Mouse (Mus musculus) urinary bladder, postnatal 4 days (tissue): ENCODE measurements around the gene Hyal3.
A peak's percentile ranks its signal among the peaks of the same experiment; 100 is the strongest.
"Not testable (repeated sequence)": the region's sequence is repeated elsewhere in the genome, so short reads cannot be mapped to it uniquely, and the experiment has no call there.

ENCODE experiments used
- DNase-seq, 2 experiments: peaks; one replicate each; pipeline ENCODE4 v3.0.0; 2021 to 2022; ENCODE audit warnings: low spot score in 2 of 2

Gene Hyal3

DNA sequence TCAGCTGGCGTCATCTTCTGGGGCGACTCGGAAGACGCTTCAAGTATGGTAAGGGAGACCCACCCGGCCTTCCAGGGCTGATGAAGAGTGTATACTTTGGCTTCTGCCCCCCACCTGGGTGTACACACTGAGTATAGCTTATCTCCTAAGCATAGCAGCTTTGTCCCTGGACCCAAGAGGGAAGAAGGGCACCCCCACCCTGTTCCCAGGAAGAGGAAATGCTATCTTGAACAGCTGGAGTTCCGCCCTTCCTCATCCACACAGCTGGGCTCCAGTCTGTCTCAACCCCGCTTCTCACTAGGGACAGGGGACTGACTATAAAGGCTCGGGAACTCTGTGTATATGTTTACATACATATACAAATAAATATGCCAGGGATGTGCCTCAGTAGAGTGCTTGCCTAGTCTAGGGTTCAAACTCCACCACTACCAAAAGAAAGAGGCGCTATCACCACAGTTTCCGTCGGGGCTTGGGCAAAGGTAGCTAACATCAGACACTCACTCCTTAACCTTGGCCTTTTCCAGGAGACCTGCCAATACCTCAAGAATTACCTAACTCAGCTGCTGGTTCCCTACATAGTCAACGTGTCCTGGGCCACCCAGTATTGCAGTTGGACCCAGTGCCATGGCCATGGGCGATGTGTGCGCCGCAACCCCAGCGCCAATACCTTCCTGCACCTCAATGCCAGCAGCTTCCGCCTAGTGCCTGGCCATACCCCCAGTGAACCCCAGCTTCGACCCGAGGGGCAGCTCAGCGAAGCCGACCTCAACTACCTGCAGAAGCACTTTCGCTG lies 8.9 kb upstream of the Hyal3 start:
- DNase-seq = no peak

GRCm38 (mm10) chr9:107572327-107572662 lies 8.3 kb upstream of the Hyal3 start:
- no peak for DNase-seq

- not testable (repeated sequence) for DNase-seq
Observed at GRCm38 (mm10) chr9:107573774-107574173, 6.8 kb upstream of the Hyal3 start.

DNA sequence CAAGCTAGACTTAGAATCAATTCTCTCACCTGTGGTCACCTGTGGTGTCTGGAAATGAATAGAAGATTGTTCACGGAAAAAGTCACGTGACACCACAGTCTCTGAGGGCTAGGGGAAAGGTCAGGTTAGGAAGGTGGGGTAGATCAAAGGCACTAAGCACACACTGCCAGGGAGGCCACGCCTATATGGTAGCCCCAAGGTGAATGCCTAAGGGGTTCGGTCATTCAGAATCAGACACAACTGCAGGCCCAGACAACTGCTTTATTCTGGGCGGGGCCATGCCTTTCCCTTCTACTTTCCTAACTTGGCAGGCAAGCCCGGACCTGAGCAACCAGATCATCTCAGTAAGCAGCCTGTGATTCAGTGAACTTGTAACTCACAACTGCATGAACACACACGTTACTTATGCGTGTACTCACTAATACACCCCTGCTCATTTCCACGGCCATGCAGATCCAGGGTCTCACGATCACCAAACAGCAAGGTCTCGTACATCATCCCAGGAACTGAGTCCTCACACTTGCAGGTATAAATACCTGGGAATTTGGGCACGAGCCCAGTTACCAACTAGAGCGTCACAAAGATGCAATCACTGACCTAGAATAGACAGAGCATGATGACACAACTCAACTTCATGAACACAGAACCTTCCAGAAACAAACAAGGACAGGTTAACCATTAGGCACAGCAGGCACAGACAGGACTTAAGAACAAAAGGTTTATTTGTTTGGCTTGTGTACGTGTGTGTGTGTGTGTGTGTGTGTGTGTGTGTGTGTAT lies 4.8 kb upstream of the Hyal3 start:
- peak in 1 of 2 experiments; percentile 58 for DNase-seq

GRCm38 (mm10) chr9:107576357-107577107 lies 4.1 kb upstream of the Hyal3 start, which contains the start of gene Hyal1:
Hyal1 (plus strand) TSS chr9:107576927.
- peak; percentile 83 to 88 for DNase-seq

- no peak for DNase-seq
Observed at GRCm38 (mm10) chr9:107577871-107578270, 2.7 kb upstream of the Hyal3 start.

DNA sequence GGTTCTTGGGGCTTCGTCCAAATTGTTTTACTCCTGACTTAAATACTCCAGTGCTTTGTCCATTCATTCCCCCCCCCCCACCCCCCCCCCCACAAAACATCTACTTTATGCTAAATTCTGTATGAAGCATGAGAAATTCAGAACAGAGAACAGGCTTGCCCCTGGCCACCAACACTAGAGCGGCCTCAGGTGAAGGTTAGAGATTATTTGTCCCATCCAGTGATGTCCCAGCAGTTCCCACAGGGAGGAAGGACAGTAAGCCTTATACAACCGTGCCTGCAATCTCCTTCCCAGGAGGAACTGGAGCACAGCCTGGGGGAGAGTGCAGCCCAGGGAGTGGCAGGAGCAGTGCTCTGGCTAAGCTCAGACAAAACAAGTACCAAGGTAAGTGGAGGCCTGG lies 2.0 kb upstream of the Hyal3 start, which contains the start of gene Naa80:
Naa80 (plus strand) TSS at position 301 of the 400 bp plus-strand sequence.
- no peak for DNase-seq

GRCm38 (mm10) chr9:107579023-107579900 lies 1.4 kb upstream of the Hyal3 start:
- DNase-seq = no peak

DNA sequence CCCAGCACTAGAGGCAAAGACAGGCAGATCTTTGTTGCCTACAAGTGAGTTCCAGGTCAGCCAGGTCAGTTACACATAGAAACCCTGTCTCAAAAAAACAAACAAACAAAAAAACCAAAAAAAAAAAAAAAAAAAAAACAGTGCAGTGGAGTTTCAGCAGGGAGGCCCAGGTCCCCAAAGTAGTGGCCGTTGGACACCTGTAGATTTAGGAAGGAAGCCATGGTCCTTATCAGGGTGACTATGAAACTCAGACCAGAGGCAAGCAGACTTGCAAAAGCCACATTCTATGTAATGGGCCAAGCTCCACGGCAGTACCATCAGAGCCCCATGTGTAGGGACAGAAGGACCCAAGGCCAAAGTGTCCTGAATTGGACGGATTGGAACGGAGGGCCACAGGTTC lies 966 bp downstream of the Hyal3 start:
- no peak for DNase-seq

DNA sequence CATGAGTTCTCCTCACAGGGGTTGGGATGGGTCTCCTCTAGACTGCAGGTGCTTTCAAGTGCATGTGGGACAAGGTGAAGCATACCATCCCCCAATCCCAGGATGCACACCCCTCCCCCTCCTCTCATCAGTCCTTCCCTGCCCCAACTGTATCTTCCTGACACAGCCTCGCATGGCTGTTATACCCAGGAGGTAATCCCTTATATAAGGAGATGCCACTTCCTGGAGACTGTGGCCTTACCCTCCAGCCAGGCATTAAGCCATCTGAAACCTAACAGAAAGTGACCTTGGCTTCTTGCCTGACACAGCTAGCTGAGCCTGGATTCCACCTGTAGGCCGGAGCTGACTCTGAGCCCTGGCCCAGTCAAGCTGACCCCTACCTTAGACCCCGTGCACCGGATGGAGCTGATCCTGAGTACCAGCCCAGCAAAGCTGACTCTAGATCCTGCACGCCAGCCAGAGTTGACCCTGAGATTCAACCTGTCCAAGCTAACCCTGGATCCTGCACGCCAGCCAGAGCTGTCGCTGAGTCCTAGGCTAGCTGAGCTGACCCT lies 2.0 kb downstream of the Hyal3 start:
- DNase-seq = no peak

DNA sequence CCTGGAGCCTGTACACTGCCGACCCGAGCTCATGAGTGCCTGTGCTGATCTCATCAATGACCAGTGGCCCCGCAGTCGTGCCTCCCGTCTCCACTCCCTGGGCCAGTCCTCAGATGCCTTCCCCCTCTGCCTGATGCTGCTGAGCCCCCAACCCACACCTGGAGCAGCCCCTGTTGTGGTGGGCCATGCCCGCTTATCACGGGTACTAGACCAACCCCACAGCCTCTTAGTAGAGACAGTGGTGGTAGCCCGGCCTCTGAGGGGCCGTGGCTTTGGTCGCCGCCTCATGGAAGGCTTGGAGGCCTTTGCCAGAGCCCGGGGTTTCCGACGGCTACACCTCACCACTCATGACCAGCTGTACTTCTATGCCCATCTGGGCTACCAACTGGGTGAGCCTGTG lies 2.6 kb downstream of the Hyal3 start:
- DNase-seq = no peak

DNA sequence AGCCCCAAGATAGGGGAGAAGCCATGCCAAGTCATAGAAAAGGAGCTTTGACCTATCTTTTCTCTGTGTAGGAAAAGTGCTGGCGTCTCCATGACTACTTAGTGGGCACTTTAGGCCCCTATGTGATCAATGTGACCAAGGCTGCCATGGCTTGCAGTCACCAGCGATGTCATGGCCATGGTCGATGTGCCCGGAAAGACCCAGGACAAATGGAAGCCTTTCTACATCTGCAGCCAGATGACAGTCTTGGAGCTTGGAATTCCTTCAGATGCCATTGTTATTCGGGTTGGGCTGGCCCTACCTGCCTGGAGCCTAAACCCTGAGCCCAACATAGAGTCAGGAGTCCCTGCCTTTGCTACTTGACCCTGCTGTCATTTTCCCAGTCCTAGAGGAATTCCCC lies 5.9 kb downstream of the Hyal3 start:
- DNase-seq = no peak

DNA sequence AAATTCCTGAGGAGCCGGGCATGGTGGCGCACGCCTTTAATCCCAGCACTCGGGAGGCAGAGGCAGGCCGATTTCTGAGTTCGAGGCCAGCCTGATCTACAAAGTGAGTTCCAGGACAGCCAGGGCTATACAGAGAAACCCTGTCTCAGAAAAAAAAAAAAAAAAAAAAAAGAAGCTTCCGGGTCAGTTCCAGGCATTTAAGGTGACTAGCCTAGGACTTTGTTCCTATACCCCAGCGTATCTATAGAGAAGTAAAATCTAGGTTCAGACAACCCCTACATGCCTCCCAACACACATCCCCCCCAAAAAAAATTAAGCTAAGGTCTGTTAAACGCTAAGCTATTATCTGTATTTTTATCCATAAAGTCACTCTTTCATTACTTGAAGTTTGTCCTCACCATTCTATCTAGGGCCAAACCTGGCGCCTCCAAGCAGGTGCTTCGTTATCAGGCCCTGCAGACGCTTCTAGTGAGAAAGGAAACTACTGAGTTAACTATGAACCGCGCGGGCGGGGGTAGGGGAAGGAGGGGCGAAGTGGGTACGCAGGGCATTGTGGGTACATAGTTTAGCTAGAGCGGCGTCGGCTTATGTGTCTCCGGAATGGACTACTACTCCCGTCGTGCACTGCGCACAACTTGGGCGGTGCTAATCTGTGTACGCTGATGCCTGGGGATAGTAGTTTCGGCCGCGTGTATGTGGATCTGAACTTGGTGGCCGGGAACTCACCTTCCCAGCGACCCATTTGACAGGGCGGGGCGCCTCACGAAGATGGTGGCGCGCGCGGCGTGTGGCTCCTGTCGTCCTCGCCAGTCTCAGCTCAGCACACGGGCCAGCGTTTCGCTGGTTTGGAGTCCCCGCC lies 6.6 kb downstream of the Hyal3 start, which contains the start of gene Ifrd2:
Ifrd2 (plus strand) TSS at position 669 of the 859 bp plus-strand sequence.
- peak; percentile 92 to 94 for DNase-seq

DNA sequence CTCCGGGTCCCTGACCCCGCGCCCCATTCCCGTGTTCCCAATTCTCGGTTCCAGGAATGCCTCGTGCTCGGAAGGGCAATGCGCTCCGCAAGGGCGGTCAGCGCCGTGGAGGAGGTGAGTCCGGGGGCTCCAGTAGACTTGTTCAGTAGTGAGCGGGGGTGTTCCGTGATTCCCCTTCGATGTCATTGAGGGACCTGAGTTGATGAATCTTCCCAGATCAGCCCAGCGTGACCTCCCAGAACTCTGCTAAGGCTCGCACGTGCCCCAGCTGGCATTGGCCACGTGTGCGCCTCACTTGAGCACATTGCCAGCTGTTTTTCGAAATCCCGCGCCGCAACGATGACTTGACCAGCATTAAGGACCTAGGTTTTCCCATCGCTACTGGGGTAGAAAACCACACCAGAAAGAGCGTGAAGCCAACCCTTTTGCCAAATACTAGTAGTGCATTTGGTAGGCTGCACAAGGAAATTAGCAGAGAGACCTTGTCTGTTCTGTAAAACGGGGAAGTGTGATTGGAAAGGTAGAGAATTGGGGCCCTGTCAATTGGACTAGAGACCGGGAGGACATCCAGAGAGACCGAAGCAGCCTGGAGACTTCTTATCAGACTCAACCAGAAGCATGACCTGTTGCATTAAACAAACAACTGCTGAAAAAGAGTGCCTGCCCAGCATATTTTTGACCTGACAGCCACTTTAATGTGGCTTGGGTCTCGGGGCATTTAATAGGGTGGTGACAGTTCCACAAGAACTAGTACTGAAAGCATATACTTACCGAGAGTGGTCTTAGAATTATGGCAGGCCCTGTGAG lies 7.4 kb downstream of the Hyal3 start:
- no peak for DNase-seq

DNA sequence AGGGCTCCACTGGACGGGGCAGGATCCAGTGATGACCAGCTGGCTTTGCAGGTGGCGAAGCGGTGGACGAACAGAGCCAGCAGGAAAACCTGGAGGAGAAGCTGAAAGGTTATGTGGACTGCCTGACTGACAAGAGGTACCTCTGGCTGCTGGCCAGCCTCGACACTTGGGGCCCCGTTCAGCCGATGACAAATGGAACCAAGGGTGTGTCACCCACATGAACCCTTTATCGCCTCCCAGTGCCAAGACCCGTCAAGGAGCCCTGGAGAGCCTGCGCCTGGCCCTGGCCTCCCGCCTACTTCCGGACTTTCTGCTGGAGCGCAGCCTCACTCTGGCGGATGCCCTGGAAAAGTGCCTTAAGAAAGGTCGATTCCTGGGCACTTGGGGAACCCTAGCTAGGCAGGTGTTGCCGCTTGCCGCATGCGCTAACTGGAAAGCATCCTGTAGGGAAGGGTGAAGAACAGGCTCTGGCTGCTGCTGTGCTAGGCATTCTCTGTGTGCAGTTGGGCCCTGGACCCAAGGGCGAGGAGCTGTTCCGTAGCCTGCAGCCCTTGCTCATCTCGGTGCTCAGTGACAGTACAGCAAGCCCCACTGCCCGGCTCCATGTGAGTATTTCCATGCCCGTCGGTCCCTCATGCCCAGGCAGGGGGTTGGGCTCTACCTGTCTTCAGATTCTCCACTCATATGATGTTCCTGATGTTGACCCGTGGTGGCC lies 9.6 kb downstream of the Hyal3 start:
- DNase-seq = no peak

DNA sequence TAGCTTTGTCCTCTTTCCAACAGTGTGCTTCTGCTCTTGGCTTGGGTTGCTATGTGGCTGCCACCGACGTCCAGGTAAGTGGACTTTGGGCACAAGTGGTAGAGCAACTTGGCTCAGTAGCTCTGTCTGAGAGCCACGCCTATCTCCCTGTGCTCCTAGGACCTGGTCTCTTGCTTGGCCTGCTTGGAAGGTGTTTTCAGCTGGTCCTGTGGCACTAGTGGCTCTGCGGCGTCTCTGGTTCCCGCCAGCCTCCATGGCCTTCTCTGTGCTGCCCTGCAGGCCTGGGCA lies 10.1 kb downstream of the Hyal3 start:
- no peak for DNase-seq

- no peak for DNase-seq
Observed at GRCm38 (mm10) chr9:107593101-107593976, 12.7 kb downstream of the Hyal3 start.
